Mouse (Mus musculus): Measurements from ENCODE around the gene Fgfr2.

DNA sequence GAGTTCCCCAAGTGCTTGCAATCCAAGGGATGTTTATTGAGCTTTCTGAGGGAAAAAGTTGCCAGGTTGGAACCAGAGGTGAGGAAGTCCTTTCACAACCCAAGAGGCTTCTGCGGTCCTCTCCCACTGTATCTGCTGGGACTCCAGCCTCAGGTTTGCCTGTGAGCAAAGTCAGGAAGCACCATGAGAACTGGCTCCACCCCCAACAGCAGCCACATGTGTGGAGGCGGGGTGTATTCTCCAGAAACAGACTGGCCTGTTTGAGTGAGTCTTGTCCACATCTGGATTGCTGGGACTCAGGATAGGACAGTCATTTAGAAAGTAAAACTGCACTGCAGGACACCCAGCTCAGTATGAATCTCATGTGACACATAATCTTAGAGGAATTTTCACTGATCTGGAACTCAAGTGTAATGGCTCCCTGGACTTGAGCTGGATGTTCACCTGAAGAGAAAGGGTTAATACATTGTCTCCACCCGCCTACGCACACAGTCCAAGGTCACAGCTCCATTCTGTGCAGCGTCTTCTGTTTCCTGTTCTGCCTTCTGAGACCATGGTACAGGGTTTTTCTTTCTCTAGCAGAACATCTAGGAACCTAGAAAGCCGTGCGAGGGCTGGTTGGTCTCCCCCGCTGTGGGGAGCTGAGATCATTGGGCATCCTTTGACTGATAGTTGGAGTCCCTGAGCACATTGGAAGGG, 2396.3 kb downstream of the Fgfr2 start:
- TF ChIP-seq CTCF (conservative IDR thresholded peaks at IDR 0.05; ENCODE audit: insufficient read depth, insufficient read length, low read depth, low read length), result no peak
- TF ChIP-seq POLR2A (IDR thresholded peaks at IDR 0.05; ENCODE audit: low read depth, low read length), result no peak

All from kidney, adult 2 months (tissue).